Mouse (Mus musculus) embryonic facial prominence, embryonic 12.5 days (tissue): ENCODE data around the gene Rsf1. TPM values are rescaled to one million over a fixed set of nuclear protein-coding genes. Genes with fewer than 3 reads are reported as not detected.

Experiments
- ATAC-seq: fragments of 200-750 bp; cut with Nextera tagmentation; 2 replicates; pipeline ENCODE4 v1.8.0; 2017; ENCODE audit not compliant: insufficient number of reproducible peaks, insufficient read depth, low FRiP score, low TSS enrichment
- H3K27ac ChIP-seq: fragments of 300-500 bp; sonication (generic); 2 replicates; pipeline ENCODE4 v1.5.1; 2016; ENCODE audit warnings: mild to moderate bottlenecking
- H3K27me3 ChIP-seq: fragments of 300-500 bp; sonication (generic); 2 replicates; pipeline ENCODE4 v1.6.1; 2016; ENCODE audit warnings: mild to moderate bottlenecking, moderate library complexity
- H3K36me3 ChIP-seq: fragments of 300-500 bp; sonication (generic); 2 replicates; pipeline ENCODE4 v1.6.1; 2016; ENCODE audit warnings: mild to moderate bottlenecking
- H3K4me1 ChIP-seq: fragments of 300-500 bp; sonication (generic); 2 replicates; pipeline ENCODE4 v1.6.1; 2016
- H3K4me2 ChIP-seq: fragments of 300-500 bp; sonication (generic); replicated peaks from 2 replicates; pipeline ENCODE4 v1.6.1; 2016; ENCODE audit warnings: mild to moderate bottlenecking, moderate library complexity
- H3K4me3 ChIP-seq: fragments of 300-500 bp; sonication (generic); 2 replicates; pipeline ENCODE4 v1.5.1; 2016; ENCODE audit warnings: mild to moderate bottlenecking
- H3K9ac ChIP-seq: fragments of 300-500 bp; sonication (generic); 2 replicates; pipeline ENCODE4 v1.6.1; 2016; ENCODE audit warnings: mild to moderate bottlenecking, moderate library complexity
- H3K9me3 ChIP-seq: fragments of 300-500 bp; sonication (generic); 2 replicates; pipeline ENCODE4 v1.6.1; 2016; ENCODE audit warnings: mild to moderate bottlenecking, moderate library complexity
- WGBS: fragments of 180-500 bp; shearing (Covaris S2); methylation state at CpG from one replicate; pipeline ENCODE4 v1.1.7; 2016; 5-methylcytosine and 5-hydroxymethylcytosine counted together
- polyA plus RNA-seq: library from polyadenylated mRNA; unstranded; fragments of >200 nt; fragmentation: Nextera tagmentation; extraction: Ambion mirVana; gene quantifications from 2 replicates; pipeline ENCODE4 v1.2.1, GENCODE M21; 2016

The Rsf1 gene
- polyA plus RNA-seq, 1 experiment from 2014 or later: 33.4 TPM

GRCm38 (mm10) chr7:97726778-97727177 lies 147.1 kb downstream of the Rsf1 start:
- ATAC-seq: no peak; the same call in 1 of the 2 replicates
- H3K9me3 ChIP-seq: no peaks in the 10 kb centered on the region
- H3K4me1 ChIP-seq: no peaks in the 10 kb centered on the region
- H3K4me3 ChIP-seq: no peak overlapping the region
- H3K36me3 ChIP-seq: 0 out of 2 replicates have a peak, but pooled peaks cover 5% of the 10 kb centered on the region
- H3K27ac ChIP-seq: no peak overlapping the region
- H3K9ac ChIP-seq: no peak overlapping the region
- WGBS: 81% methylated on average over 7 of the region's 7 CpGs
- no peak overlapping the region for H3K4me2 ChIP-seq
- H3K27me3 ChIP-seq: no peaks in the 10 kb centered on the region

GRCm38 (mm10) chr7:97728666-97729614 lies 149.3 kb downstream of the Rsf1 start:
- ATAC-seq: no peak
- H3K9ac ChIP-seq: no peak overlapping the region
- H3K27ac ChIP-seq: no peak overlapping the region
- no peaks in the 10 kb centered on the region for H3K27me3 ChIP-seq
- no peaks in the 10 kb centered on the region for H3K9me3 ChIP-seq
- no peak overlapping the region for H3K4me2 ChIP-seq
- H3K4me3 ChIP-seq: no peak overlapping the region
- no peaks in the 10 kb centered on the region for H3K4me1 ChIP-seq
- 62% methylated on average over 14 of the region's 14 CpGs for WGBS
- 0 out of 2 replicates have a peak, but pooled peaks cover 5% of the 10 kb centered on the region for H3K36me3 ChIP-seq

GRCm38 (mm10) chr7:97730427-97730826 lies 150.7 kb downstream of the Rsf1 start:
- Histone ChIP-seq H3K27me3 (no peaks in the 10 kb centered on the region), H3K9me3 (no peaks in the 10 kb centered on the region), H3K36me3 (0 out of 2 replicates have a peak, but pooled peaks cover 5% of the 10 kb centered on the region), H3K4me1 (no peaks in the 10 kb centered on the region), H3K4me2 (no peak overlapping the region), H3K4me3 (no peak overlapping the region), H3K27ac (no peak overlapping the region), H3K9ac (no peak overlapping the region)
- ATAC-seq: no peak
- WGBS: 55% methylated on average over 3 of the region's 3 CpGs

- Histone ChIP-seq H3K9ac (no peak overlapping the region), H3K4me2 (no peak overlapping the region), H3K9me3 (no peaks in the 10 kb centered on the region), H3K4me3 (no peak overlapping the region), H3K27me3 (0 out of 2 replicates have a peak, but pooled peaks cover 7% of the 10 kb centered on the region), H3K4me1 (peaks cover 7% of the 10 kb centered on the region; the same call in 1 of the 2 replicates), H3K36me3 (no peaks in the 10 kb centered on the region), H3K27ac (no peak overlapping the region)
- 88% methylated on average over 5 of the region's 5 CpGs for whole genome bisulfite sequencing
- no peak for ATAC-seq
These were observed 153.9 kb downstream of the Rsf1 start for GRCm38 (mm10) chr7:97733606-97734005.

- Histone ChIP-seq H3K9ac (no peak overlapping the region), H3K4me3 (no peak overlapping the region), H3K4me2 (no peak overlapping the region), H3K4me1 (peaks cover 7% of the 10 kb centered on the region; the same call in 1 of the 2 replicates), H3K27ac (no peak overlapping the region), H3K36me3 (no peaks in the 10 kb centered on the region), H3K9me3 (no peaks in the 10 kb centered on the region), H3K27me3 (0 out of 2 replicates have a peak, but pooled peaks cover 7% of the 10 kb centered on the region)
- WGBS: 84% methylated on average over 8 of the region's 8 CpGs
- no peak for ATAC-seq
These were observed 155.3 kb downstream of the Rsf1 start for GRCm38 (mm10) chr7:97735021-97735420.

- ATAC-seq: no peak
- Histone ChIP-seq H3K36me3 (no peaks in the 10 kb centered on the region), H3K9ac (no peak overlapping the region), H3K4me2 (no peak overlapping the region), H3K27ac (no peak overlapping the region), H3K4me1 (peaks cover 7% of the 10 kb centered on the region; the same call in 1 of the 2 replicates), H3K4me3 (no peak overlapping the region), H3K9me3 (no peaks in the 10 kb centered on the region), H3K27me3 (0 out of 2 replicates have a peak, but pooled peaks cover 7% of the 10 kb centered on the region)
- WGBS: 36% methylated on average over 4 of the region's 4 CpGs
These were observed 156.3 kb downstream of the Rsf1 start for GRCm38 (mm10) chr7:97735886-97736420.

GRCm38 (mm10) chr7:97737256-97737637 lies 157.6 kb downstream of the Rsf1 start:
- 7% methylated on average over 12 of the region's 12 CpGs for WGBS
- H3K4me3 ChIP-seq: peak overlapping the region; percentile 59
- H3K27ac ChIP-seq: no peak overlapping the region
- no peak for ATAC-seq
- H3K9me3 ChIP-seq: no peaks in the 10 kb centered on the region
- H3K36me3 ChIP-seq: no peaks in the 10 kb centered on the region
- H3K27me3 ChIP-seq: 0 out of 2 replicates have a peak, but pooled peaks cover 7% of the 10 kb centered on the region
- H3K9ac ChIP-seq: peak overlapping the region; percentile 60
- peaks cover 7% of the 10 kb centered on the region; the same call in 1 of the 2 replicates for H3K4me1 ChIP-seq
- peak overlapping the region; percentile 94 for H3K4me2 ChIP-seq

- H3K27ac ChIP-seq: no peak within 1 kb of the TSS
- peak within 1 kb of the TSS; percentile 94 for H3K4me2 ChIP-seq
- peak; percentile 95 for ATAC-seq
- peak within 1 kb of the TSS; percentile 59 for H3K4me3 ChIP-seq
- H3K4me1 ChIP-seq: peaks cover 7% of the 10 kb centered on the region; the same call in 1 of the 2 replicates
- H3K27me3 ChIP-seq: 0 out of 2 replicates have a peak, but pooled peaks cover 7% of the 10 kb centered on the region
- under 1% methylated on average over 53 of the region's 64 CpGs for WGBS
- H3K36me3 ChIP-seq: no peaks in the 10 kb centered on the region
- H3K9me3 ChIP-seq: no peaks in the 10 kb centered on the region
- peak within 1 kb of the TSS; percentile 60 for H3K9ac ChIP-seq
These were observed 158.2 kb downstream of the Rsf1 start, which contains the start of gene Aqp11 for GRCm38 (mm10) chr7:97737638-97738456. Gene Aqp11 (minus strand): TSS chr7:97738289.

GRCm38 (mm10) chr7:97740948-97741347 lies 161.3 kb downstream of the Rsf1 start:
- 34% methylated on average over 10 of the region's 10 CpGs for WGBS
- Histone ChIP-seq H3K4me3 (no peak overlapping the region), H3K9me3 (no peaks in the 10 kb centered on the region), H3K4me1 (peaks cover 10% of the 10 kb centered on the region), H3K9ac (no peak overlapping the region), H3K36me3 (no peaks in the 10 kb centered on the region), H3K27me3 (0 out of 2 replicates have a peak, but pooled peaks cover 7% of the 10 kb centered on the region), H3K27ac (no peak overlapping the region), H3K4me2 (no peak overlapping the region)
- ATAC-seq: no peak

GRCm38 (mm10) chr7:97741756-97742291 lies 162.1 kb downstream of the Rsf1 start:
- H3K9ac ChIP-seq: no peak overlapping the region
- H3K36me3 ChIP-seq: no peaks in the 10 kb centered on the region
- H3K4me1 ChIP-seq: peaks cover 10% of the 10 kb centered on the region
- H3K27me3 ChIP-seq: 0 out of 2 replicates have a peak, but pooled peaks cover 7% of the 10 kb centered on the region
- no peak overlapping the region for H3K27ac ChIP-seq
- no peak for ATAC-seq
- H3K9me3 ChIP-seq: no peaks in the 10 kb centered on the region
- H3K4me2 ChIP-seq: no peak overlapping the region
- WGBS: 31% methylated on average over 1 of the region's 1 CpGs
- H3K4me3 ChIP-seq: no peak overlapping the region
